Mouse (Mus musculus): ENCODE data around the gene Kirrel3.

GRCm38 (mm10) chr9:34603750-34604149 lies 118.1 kb downstream of the Kirrel3 start:
- TF ChIP-seq CTCF (IDR thresholded peaks at IDR 0.05) (no peak), EP300 (IDR thresholded peaks at IDR 0.05) (no peak)

Measured in lung, postnatal 0 days (tissue).